Mouse (Mus musculus) mouse trophoblast stem cell (cell line): ENCODE measurements around the gene Trpc4ap.

Source experiments
- in situ Hi-C, 2 experiments: fragments of 300-500 bp; cut with MseI, MboI; formaldehyde crosslinking; loops; 2 replicates in 1 of 2; 3 replicates in 1 of 2; pipeline ENCODE4 v1.15.1; 2025

Trpc4ap gene

GRCm38 (mm10) chr2:155694564-155694963 lies 2.4 kb upstream of the Trpc4ap start:
- in situ Hi-C loops = no loop called here

GRCm38 (mm10) chr2:155693136-155693535 lies 952 bp upstream of the Trpc4ap start:
- in situ Hi-C loops = no loop called here

DNA sequence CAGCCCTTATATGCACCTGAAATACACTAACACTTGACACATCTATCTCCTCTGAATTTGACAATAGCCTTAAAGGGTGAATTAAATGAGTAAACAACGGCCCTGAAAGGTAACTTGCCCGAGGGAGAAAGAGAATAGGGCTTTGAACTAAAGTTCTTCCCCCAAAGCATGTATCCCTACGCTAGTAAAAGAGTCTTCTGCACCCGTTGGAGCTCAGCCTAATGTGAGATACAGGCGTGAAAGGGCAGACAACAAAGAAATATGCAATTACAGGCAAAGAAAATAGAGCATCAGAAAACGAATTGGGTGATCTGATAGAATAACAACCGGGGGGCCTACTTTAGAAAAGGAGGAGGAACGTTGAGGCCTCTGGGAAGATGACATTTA lies 855 bp downstream of the Trpc4ap start:
- in situ Hi-C loops = no loop called here

DNA sequence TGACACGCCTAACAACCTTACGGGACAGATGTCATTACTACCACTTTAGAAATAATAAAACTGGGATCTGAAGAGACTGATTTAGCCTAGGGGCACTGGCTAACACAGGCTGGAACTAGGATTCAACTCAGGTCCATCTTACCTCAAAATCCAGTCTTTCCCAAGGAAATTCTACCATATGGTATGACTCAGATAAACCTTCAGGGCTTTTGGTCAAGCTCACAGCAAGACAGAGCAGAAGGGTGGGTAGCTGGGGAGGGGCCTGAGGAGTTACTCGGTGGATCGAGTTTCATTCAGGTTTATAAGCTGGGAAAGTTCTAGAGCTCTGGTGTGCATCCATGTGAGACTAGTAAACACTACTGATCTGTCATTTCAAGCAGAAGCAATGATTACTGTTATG lies 3.0 kb downstream of the Trpc4ap start:
- in situ Hi-C loops = no loop called here

DNA sequence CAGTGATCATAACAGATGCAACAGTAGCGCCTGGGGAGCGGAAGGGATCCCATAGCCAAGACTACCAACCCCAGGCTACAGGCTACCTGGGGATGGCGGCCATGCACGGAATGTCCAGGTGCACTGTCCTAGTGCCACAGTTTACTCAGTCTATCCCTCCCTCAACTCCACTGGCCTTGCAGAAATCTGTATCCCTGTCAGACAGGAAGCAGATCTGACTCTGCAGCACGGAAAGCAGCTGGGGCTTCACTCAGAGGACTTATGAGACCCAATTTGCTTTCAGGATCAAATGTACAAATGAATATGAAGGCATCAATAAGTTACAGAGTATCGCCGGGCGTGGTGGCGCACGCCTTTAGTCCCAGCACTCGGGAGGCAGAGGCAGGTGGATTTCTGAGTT lies 4.4 kb downstream of the Trpc4ap start:
- in situ Hi-C loops = no loop called here

DNA sequence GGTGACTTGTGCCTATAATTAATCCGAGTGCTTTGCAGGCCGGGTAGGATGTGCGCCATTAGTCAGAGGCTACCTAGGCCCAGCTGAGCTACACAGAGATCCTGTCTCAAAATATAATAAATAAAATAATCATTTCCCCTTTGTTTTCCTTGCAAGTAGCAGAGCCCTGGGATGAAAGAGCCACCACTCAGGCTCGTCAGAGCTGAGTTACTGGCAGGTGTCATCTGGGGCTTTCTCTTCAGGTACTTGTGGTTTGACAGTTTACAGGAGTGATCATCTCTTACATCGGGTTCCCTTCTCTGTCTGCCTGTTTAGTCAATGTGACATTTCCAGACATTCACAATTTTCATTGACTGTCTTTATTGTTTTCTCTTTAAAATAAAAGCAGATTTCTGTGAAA lies 5.6 kb downstream of the Trpc4ap start:
- in situ Hi-C loops = no loop called here

DNA sequence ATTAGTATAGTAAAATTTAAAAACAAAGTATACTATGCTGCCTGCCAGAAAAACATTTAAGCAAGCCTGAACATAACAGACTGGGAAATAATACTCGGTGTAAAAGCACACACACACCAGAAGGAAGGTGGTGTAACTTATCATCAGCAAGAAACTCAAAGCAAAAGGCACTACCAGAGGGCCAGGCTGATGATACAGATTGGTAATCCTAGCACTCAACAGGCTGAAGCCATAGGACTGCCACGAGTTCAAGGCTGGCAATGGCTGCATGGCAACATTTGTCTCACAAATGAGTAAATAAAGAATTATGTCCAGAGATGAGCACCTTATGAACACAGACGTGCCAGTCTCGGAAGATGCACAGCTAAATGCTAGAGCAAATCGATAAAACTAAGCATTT lies 8.4 kb downstream of the Trpc4ap start:
- in situ Hi-C loops = no loop called here

GRCm38 (mm10) chr2:155683137-155683536 lies 9.0 kb downstream of the Trpc4ap start:
- in situ Hi-C loops = no loop called here

DNA sequence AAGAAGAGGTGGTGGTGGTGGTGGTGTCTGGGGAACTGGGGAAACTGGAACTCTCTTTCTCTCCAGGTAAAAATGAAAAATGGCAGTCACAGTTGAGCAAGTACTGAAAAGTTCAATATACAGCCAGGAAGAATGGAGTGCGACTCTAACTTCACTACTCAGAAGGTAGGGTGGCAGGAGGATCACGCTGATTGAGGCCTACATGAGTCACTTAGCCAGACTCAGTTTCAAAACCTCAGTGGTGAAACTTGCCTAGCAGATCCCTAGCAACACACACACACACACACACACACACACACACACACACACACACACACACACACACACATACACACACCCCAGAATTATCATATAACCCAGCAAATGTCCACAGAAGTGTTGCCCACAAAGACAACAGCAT lies 10.3 kb downstream of the Trpc4ap start:
- in situ Hi-C loops = no loop called here

- in situ Hi-C loops = no loop called here
Measured at GRCm38 (mm10) chr2:155681194-155681593, 11.0 kb downstream of the Trpc4ap start.

DNA sequence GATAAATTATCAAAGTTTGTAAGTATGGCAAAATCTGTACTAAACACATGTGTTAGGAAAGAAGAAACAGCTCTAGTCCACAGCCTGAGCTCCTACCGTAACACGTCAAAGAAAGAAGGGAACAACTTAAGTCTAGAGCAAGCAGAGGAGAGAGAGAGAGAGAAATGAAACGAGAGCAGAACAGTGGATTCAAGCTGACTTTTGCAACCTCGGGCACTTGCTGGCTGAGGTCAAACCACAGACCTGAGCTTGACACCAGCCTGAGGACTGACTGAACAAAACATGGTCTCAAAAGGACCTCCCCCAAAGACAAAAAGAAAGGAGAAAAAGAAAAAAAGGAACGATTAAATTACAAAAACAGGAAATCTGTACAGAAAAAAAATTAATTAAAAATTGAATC lies 11.6 kb downstream of the Trpc4ap start:
- in situ Hi-C loops = no loop called here

DNA sequence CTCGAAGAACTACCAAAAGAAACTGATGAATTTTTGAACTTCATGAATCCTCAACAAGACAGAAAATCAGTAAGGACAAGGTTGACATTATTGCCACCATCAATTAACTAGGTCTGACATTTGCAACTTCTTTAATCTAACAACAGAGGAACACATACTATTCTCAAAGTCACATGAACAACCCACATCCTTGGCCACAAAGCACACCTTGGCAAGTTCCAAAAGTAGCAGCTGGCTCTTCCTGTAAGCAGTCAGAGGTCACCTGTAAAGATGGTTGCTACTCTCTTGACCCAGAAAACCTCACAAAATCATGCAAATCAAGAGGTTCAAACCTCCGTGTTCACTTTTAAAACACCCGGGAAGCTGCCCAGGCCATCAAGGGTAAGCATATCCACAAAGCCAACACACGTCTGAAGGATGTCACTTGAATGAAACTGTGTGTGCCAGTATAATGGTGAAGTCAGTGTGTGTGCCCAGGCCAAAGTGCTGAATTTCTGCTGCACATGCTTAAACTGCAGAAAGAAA lies 12.5 kb downstream of the Trpc4ap start:
- in situ Hi-C loops = no loop called here

DNA sequence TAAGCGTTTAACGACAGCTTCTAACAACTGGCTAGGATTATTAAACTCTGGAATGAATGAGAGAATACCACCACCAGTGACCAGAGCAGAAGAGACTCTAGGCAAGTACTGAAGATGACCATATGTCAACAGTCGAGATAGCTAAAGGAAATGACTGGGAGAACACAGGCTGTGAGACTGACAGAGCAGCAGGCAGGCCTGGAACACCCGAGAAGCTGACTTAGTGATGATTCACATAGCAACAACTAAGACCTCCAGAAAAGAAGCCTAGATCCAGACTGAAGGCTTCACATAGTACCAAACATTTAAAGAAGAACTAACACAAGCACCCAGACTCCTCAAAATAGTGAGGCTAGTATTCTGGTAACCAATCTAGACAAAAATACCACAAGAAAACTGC lies 17.1 kb downstream of the Trpc4ap start:
- in situ Hi-C loops = no loop called here

DNA sequence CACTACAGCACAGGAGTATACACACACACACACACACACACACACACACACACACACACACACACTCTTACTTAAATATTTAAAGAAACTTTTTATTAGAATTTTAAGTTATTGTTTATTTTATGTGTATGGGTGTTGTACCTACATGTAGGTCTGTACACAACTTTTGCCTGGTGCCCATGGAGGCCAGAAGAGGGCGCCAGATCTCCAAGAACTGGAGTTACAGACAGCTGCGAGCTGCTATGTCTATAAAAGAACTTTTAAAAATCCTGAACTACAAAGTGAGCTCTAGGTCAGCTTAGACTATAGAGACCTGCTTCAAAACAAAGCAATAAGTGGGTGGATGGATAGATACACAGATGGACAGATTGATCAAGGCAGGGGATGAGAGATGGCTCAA lies 18.6 kb downstream of the Trpc4ap start:
- in situ Hi-C loops = loop anchor here in 1 of 2 experiments (5.0 kb wide), 1 partner anchor 84 kb away; no protein-coding TSS in a partner anchor

- in situ Hi-C loops = loop anchor here in 1 of 2 experiments (5.0 kb wide), 1 partner anchor 86 kb away; no protein-coding TSS in a partner anchor
Measured at GRCm38 (mm10) chr2:155671236-155671635, 20.9 kb downstream of the Trpc4ap start.

GRCm38 (mm10) chr2:155668461-155668860 lies 23.7 kb downstream of the Trpc4ap start:
- in situ Hi-C loops = no loop called here

DNA sequence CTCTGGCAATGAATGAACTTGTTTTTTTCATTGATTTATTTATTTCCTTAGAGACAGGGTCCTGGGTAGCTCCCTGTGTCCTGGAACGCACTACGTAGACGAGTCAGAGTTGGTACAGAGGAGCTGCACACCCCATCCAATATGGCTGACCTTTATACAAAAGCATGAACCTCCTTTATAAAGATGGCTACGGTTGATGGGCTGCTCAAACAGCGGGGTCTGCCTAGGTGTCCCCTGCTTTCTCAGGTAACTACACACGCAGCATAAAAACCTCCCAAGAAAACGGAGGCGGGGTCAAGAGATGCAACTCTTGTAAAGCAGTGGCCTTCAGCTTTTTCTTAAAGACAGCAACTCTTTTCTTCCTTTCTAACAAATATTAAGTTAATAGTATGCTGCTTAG lies 24.3 kb downstream of the Trpc4ap start:
- in situ Hi-C loops = no loop called here

DNA sequence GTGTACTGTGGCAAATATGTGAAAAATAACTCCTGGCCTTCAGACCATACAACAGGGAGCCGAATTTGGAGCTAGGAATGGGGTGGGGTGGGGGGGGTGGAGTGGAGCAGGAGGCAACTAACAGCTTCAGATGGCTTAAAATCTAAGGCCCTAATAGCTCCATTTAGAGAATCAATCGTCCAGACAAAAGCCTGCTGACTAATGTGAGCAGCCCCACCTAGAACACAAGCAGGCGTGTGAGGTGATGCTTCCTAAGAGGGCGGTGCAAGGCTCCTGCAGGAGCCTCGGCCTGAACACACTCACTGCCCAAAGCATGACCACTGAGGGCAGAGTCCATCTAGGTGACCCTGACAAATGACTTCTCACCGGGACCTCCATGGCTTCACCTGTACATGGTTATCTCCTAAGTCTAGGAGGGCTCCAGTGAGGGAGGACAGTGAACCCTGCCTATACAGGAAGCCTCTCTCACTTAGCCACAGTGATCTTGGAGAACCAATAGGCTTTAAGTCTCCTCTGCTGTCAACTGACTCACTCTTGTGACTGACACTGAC lies 28.2 kb downstream of the Trpc4ap start:
- in situ Hi-C loops = no loop called here

DNA sequence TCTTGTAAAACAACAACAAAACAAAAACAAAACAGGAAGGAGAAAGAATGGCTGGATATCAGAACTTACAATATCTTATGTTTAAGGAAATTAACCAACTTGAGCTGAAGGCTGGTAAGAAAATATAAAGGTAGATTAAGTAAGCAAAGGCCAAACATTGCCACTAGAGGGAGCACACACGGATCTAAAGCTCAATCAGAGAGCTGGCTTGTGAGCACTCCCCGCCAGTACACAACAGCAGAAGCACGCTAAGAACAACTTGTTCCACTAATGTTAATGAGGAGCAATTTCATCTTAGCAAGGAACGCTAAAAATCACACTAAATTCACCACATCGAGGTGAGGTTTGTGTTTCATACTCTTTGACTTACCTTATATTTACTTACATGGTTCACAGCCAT lies 29.1 kb downstream of the Trpc4ap start:
- in situ Hi-C loops = no loop called here

DNA sequence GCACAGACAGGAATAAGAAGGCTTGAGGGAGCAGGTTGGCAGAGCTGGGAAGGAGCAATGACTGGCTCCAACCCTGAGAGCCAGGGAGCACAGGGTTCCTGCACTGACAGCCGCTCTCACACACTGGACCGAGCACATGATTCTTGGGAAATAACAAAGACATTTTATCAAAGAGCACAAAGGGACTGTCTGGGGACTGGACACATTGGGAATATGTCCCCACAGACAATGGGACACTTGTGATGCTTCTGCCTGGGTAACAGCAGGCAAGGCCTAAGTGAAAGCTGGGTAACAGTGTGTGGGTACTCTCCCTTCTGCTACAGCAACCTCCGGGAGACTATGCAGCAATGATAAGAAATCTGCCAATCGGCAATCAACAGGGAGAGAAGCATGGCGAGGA lies 29.8 kb downstream of the Trpc4ap start:
- in situ Hi-C loops = no loop called here

DNA sequence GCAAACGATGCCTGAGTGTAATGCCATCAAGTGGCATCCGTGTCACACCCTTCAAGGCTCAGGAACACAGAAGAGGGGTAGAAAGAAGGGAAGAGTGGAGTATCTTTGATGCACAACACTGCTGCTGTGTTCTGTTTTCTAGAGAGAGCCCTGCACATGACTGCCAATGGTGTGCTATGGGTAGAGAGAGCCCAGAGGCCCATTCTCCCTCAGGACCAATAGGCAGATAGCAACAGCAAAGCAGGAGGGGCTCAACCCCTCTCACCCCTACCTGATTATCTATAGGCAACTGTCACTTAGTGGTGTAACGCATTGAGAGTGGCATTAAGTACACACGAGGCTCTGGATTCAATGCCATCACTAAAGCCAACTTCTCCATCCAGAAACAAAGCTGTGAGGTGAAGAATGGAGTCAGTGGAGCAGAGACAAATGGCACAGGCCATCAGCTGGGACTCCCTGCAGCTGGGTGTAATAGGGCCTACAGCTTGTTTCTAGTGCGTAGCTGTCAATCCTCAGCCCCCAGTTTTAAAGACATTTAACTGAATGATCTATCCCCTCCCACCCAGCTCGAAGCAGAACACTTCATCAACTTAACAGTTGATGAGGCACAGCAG lies 36.3 kb downstream of the Trpc4ap start:
- in situ Hi-C loops = no loop called here

GRCm38 (mm10) chr2:155652618-155653017 lies 39.6 kb downstream of the Trpc4ap start:
- in situ Hi-C loops = no loop called here

- in situ Hi-C loops = no loop called here
Measured at GRCm38 (mm10) chr2:155645746-155646145, 46.4 kb downstream of the Trpc4ap start.
